28 mouse cellular contexts compared by ENCODE assay signal in genomic region chr6:24707499-24707898, GRCm38 (mm10). TPM values are rescaled to one million over a fixed set of nuclear protein-coding genes. Genes with fewer than 3 reads are reported as not detected.
"Had no signal": no experiment of that assay in that cellular context is flagged by ENCODE, and none has a peak within 500 bp of the region (broad histone marks: within the 10 kb centered on the region; RNA-seq: fewer than 3 reads in every experiment).

No protein-coding gene starts in this region.

- H3K27ac ChIP-seq: forebrain, embryonic 15.5 days; heart, adult 2 months; heart, embryonic 10.5 days; heart, embryonic 13.5 days; heart, embryonic 15.5 days; hindbrain, embryonic 13.5 days; hindbrain, embryonic 15.5 days; hindbrain, postnatal 0 days; layer of hippocampus, adult 2 months; limb, embryonic 13.5 days; limb, embryonic 15.5 days; liver, embryonic 12.5 days had no signal

- H3K9me3 ChIP-seq: forebrain, embryonic 15.5 days; heart, embryonic 10.5 days; heart, embryonic 13.5 days; heart, embryonic 15.5 days; hindbrain, embryonic 13.5 days; hindbrain, embryonic 15.5 days; limb, embryonic 13.5 days; limb, embryonic 15.5 days; liver, embryonic 12.5 days had no signal

- DNase-seq: forebrain, postnatal 0 days; gastrocnemius, postnatal 25 days; heart, adult 2 months; heart, postnatal 14 days; heart, postnatal 36 days; kidney, adult 18-20 months; kidney, adult 8-10 months; kidney, postnatal 10 days; kidney, postnatal 25 days; kidney, postnatal 4 days; left cerebral cortex, postnatal 4 days had no signal

- H3K36me3 ChIP-seq: forebrain, embryonic 15.5 days; heart, embryonic 10.5 days; heart, embryonic 13.5 days; heart, embryonic 15.5 days; hindbrain, embryonic 13.5 days; hindbrain, embryonic 15.5 days; limb, embryonic 13.5 days; limb, embryonic 15.5 days; liver, embryonic 12.5 days had no signal

- H3K9ac ChIP-seq: forebrain, embryonic 15.5 days; forebrain, postnatal 0 days; heart, embryonic 13.5 days; heart, embryonic 15.5 days; hindbrain, embryonic 13.5 days; hindbrain, embryonic 15.5 days; limb, embryonic 13.5 days; limb, embryonic 15.5 days; liver, embryonic 12.5 days had no signal

- ATAC-seq: forebrain, embryonic 15.5 days; forebrain, postnatal 0 days; hindbrain, postnatal 0 days; liver, embryonic 12.5 days had no signal

- H3K27me3 ChIP-seq: forebrain, embryonic 15.5 days; heart, embryonic 13.5 days; heart, embryonic 15.5 days; hindbrain, embryonic 13.5 days; hindbrain, embryonic 15.5 days; limb, embryonic 13.5 days; limb, embryonic 15.5 days; liver, embryonic 12.5 days had no signal

- H3K4me2 ChIP-seq: forebrain, embryonic 15.5 days; heart, embryonic 13.5 days; heart, embryonic 15.5 days; hindbrain, embryonic 13.5 days; hindbrain, embryonic 15.5 days; limb, embryonic 13.5 days; limb, embryonic 15.5 days; liver, embryonic 12.5 days had no signal

- H3K4me1 ChIP-seq: forebrain, embryonic 15.5 days; hindbrain, embryonic 13.5 days; hindbrain, embryonic 15.5 days; limb, embryonic 13.5 days; limb, embryonic 15.5 days; liver, embryonic 12.5 days had no signal

- H3K4me3 ChIP-seq: forebrain, embryonic 15.5 days; heart, adult 2 months; heart, embryonic 10.5 days; heart, embryonic 13.5 days; heart, embryonic 15.5 days; hindbrain, embryonic 13.5 days; hindbrain, embryonic 15.5 days; layer of hippocampus, adult 2 months; limb, embryonic 13.5 days; limb, embryonic 15.5 days; liver, embryonic 12.5 days had no signal

RNA-seq across cellular contexts. Expression of gene Hyal6, which starts 25.5 kb away (rescaled TPM):
- polyA plus RNA-seq: forebrain, embryonic 15.5 days; forebrain, postnatal 0 days; heart, adult 2 months; heart, embryonic 10.5 days; heart, embryonic 13.5 days; heart, embryonic 15.5 days; heart, postnatal 0 days; hindbrain, embryonic 11.5 days; hindbrain, embryonic 13.5 days; hindbrain, embryonic 15.5 days; hindbrain, postnatal 0 days; kidney, embryonic 16.5 days; limb, embryonic 11.5 days; limb, embryonic 13.5 days; limb, embryonic 15.5 days; liver, adult 2 months; liver, embryonic 12.5 days had no signal

RNA-seq across cellular contexts. Expression of gene Hyal4, which starts 40.6 kb away (rescaled TPM):
- polyA plus RNA-seq: forebrain, embryonic 15.5 days; forebrain, postnatal 0 days; heart, adult 2 months; heart, embryonic 10.5 days; heart, embryonic 13.5 days; heart, embryonic 15.5 days; heart, postnatal 0 days; hindbrain, embryonic 11.5 days; hindbrain, embryonic 13.5 days; hindbrain, embryonic 15.5 days; hindbrain, postnatal 0 days; kidney, embryonic 14.5 days; kidney, embryonic 16.5 days; limb, embryonic 11.5 days; limb, embryonic 13.5 days; liver, adult 2 months; liver, embryonic 12.5 days had no signal
